Mouse (Mus musculus) intestine, embryonic 15.5 days (tissue): ENCODE results near the gene Slc7a1. TPM values are rescaled to one million over a fixed set of nuclear protein-coding genes. Genes with fewer than 3 reads are reported as not detected.

ENCODE experiments used
- ATAC-seq: fragments of 200-750 bp; cut with Nextera tagmentation; 2 replicates; pipeline ENCODE4 v1.8.0; 2017; ENCODE audit warnings: moderate TSS enrichment, moderate library complexity
- H3K27ac ChIP-seq: fragments of 300-500 bp; sonication (generic); 2 replicates; pipeline ENCODE4 v1.5.1; 2015; ENCODE audit warnings: mild to moderate bottlenecking, inconsistent platforms
- H3K27me3 ChIP-seq: fragments of 300-500 bp; sonication (generic); replicated peaks from 2 replicates; pipeline ENCODE4 v1.6.1; 2015; ENCODE audit warnings: inconsistent platforms
- H3K36me3 ChIP-seq: fragments of 300-500 bp; sonication (generic); 2 replicates; pipeline ENCODE4 v1.6.1; 2015; ENCODE audit warnings: inconsistent platforms
- H3K4me1 ChIP-seq: fragments of 300-500 bp; sonication (generic); replicated peaks from 2 replicates; pipeline ENCODE4 v1.6.1; 2015; ENCODE audit warnings: inconsistent platforms
- H3K4me2 ChIP-seq: fragments of 300-500 bp; sonication (generic); replicated peaks from 2 replicates; pipeline ENCODE4 v1.6.1; 2015; ENCODE audit warnings: mild to moderate bottlenecking, inconsistent platforms
- H3K4me3 ChIP-seq: fragments of 300-500 bp; sonication (generic); replicated peaks from 2 replicates; pipeline ENCODE4 v1.5.1; 2015; ENCODE audit warnings: inconsistent platforms
- H3K9ac ChIP-seq: fragments of 300-500 bp; sonication (generic); 2 replicates; pipeline ENCODE4 v1.6.1; 2015; ENCODE audit warnings: inconsistent platforms
- H3K9me3 ChIP-seq: fragments of 300-500 bp; sonication (generic); 2 replicates; pipeline ENCODE4 v1.6.1; 2016; ENCODE audit warnings: inconsistent platforms
- WGBS: fragments of 180-500 bp; shearing (Covaris S2); methylation state at CpG from one replicate; pipeline ENCODE4 v1.1.7; 2015; 5-methylcytosine and 5-hydroxymethylcytosine counted together
- polyA plus RNA-seq: library from polyadenylated mRNA; unstranded; fragments of >200 nt; fragmentation: Nextera tagmentation; extraction: Ambion mirVana; gene quantifications from 2 replicates; pipeline ENCODE4 v1.2.1, GENCODE M21; 2015

Gene Slc7a1
- polyA plus RNA-seq, 1 experiment from 2014 or later: 28.8 TPM

DNA sequence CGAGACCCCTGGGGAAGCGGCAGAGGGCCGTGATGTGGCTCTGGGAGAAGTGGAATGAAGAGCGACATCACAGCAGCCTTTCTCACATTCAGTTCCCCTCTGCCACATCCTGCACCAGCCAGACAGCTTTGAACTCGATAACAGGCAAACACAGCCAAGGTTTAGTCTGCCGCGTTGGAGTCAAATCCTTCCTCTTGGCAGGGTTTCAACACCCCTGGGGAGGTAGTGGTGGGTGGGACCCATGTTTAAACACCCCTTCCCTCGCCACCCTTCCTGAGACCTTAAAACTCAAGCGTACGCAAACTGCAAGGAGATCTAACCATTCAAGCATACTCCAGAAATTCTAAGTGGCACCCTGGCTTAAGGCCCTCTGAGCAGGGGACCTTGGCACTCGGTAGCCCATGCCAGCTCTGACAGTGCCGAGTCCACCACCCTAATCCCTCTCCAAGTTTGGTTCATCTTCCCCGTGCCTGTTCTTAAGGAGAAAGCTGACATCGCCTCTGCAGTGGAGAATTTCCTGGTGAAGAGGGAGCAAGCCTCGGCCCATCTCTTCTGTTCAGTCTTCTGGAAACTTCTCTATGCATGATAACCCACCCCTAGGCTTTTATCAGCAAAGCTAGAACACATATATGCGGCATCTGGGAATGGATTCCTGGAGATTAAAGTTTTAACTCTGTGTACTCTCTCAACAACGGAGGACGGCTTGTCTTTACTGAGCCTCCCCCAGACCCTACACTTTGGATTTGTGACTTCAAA, 11.3 kb downstream of the Slc7a1 start:
- H3K9me3 ChIP-seq: no peaks in the 10 kb centered on the region
- 84% methylated on average over 18 of the region's 18 CpGs for WGBS
- no peak overlapping the region for H3K9ac ChIP-seq
- H3K4me2 ChIP-seq: no peak overlapping the region
- H3K4me3 ChIP-seq: no peak overlapping the region
- H3K27me3 ChIP-seq: no peaks in the 10 kb centered on the region
- no peak for ATAC-seq
- H3K36me3 ChIP-seq: no peaks in the 10 kb centered on the region
- no peak overlapping the region for H3K27ac ChIP-seq
- no peaks in the 10 kb centered on the region for H3K4me1 ChIP-seq

GRCm38 (mm10) chr5:148387820-148388219, 11.9 kb downstream of the Slc7a1 start:
- no peak overlapping the region for H3K4me3 ChIP-seq
- no peaks in the 10 kb centered on the region for H3K36me3 ChIP-seq
- no peak overlapping the region for H3K27ac ChIP-seq
- no peak overlapping the region for H3K9ac ChIP-seq
- H3K27me3 ChIP-seq: no peaks in the 10 kb centered on the region
- H3K4me2 ChIP-seq: no peak overlapping the region
- 95% methylated on average over 2 of the region's 2 CpGs for WGBS
- H3K4me1 ChIP-seq: no peaks in the 10 kb centered on the region
- no peak for ATAC-seq
- H3K9me3 ChIP-seq: no peaks in the 10 kb centered on the region

DNA sequence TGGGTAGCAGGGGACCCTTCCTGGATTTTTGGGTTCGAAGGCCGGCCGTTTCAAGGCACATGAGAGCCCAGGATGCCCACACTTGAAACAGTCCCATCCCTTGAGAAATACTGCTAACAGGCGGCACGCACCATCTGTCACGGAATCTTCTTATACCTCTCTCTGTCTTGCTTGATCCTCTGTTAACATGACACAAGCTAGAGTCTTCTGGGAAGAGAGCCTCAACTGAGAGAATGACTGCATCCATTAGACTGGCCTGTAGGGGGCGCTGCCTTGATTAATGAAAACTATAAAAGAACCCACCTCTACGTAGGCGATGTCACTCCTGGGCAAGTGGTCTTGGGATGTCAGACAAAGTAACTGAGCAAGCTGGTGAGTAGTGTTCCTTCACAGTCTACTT, 13.2 kb downstream of the Slc7a1 start:
- H3K4me2 ChIP-seq: no peak overlapping the region
- H3K36me3 ChIP-seq: no peaks in the 10 kb centered on the region
- no peak for ATAC-seq
- no peak overlapping the region for H3K27ac ChIP-seq
- 87% methylated on average over 9 of the region's 9 CpGs for WGBS
- no peak overlapping the region for H3K9ac ChIP-seq
- H3K27me3 ChIP-seq: no peaks in the 10 kb centered on the region
- no peak overlapping the region for H3K4me3 ChIP-seq
- no peaks in the 10 kb centered on the region for H3K9me3 ChIP-seq
- no peaks in the 10 kb centered on the region for H3K4me1 ChIP-seq

DNA sequence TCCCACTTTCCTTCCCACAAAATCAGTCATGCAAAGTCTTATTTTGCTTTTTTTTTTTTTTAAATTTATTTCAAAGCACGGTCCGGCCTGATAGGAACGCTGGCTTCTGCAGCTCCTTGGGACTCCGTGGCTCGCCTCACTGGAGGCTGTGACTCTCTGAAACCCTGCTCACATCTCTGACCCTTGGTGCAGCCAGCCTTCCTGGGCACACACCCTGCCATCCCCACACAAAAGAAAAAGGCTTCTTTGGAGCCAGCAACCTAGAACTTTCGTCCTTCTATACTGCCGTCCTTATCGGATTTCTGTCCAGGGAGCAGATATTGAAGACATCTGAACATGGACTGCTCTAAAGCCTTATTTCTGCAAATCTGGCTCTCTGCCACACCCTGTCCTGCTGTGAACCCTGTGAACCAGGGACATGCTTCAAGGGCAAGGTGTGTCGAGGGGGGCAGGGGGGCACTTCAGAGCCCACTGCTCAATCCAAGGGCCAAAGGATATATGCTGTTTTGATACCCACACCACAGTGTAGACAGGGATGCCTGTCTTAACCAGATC, 15.1 kb downstream of the Slc7a1 start:
- Histone ChIP-seq H3K27ac (no peak overlapping the region), H3K36me3 (no peaks in the 10 kb centered on the region), H3K9ac (no peak overlapping the region), H3K4me1 (no peaks in the 10 kb centered on the region), H3K9me3 (no peaks in the 10 kb centered on the region), H3K4me3 (no peak overlapping the region), H3K27me3 (no peaks in the 10 kb centered on the region), H3K4me2 (no peak overlapping the region)
- ATAC-seq: no peak
- WGBS: 82% methylated on average over 9 of the region's 9 CpGs

- H3K36me3 ChIP-seq: no peaks in the 10 kb centered on the region
- no peak overlapping the region for H3K4me2 ChIP-seq
- no peaks in the 10 kb centered on the region for H3K4me1 ChIP-seq
- no peak overlapping the region for H3K27ac ChIP-seq
- ATAC-seq: no peak
- H3K9ac ChIP-seq: no peak overlapping the region
- H3K27me3 ChIP-seq: no peaks in the 10 kb centered on the region
- WGBS: 72% methylated on average over 14 of the region's 14 CpGs
- no peak overlapping the region for H3K4me3 ChIP-seq
- no peaks in the 10 kb centered on the region for H3K9me3 ChIP-seq
These were observed 15.7 kb downstream of the Slc7a1 start for GRCm38 (mm10) chr5:148383841-148384500.

DNA sequence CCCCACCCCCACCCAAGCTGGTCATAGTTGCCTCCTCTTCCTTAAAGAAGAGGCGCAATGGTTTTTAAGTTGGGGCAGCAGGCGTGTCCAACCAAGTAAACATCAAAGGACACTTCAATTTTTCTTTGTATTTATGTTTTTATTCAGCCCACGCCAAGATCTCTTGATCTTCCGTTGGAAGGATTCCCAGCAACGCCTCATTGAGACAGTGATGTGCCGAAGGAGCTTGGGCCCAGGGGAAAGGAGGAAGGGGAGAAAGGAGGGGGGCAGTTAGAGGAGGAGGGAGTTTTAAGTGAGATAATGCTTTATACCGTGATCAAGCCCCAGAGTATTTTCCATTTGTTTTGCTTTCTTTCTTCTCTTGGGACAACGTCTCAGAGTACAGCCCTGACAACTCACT, 18.6 kb downstream of the Slc7a1 start:
- no peak overlapping the region for H3K27ac ChIP-seq
- H3K4me2 ChIP-seq: no peak overlapping the region
- H3K4me3 ChIP-seq: no peak overlapping the region
- peaks cover 4% of the 10 kb centered on the region; the same call in 1 of the 2 replicates for H3K36me3 ChIP-seq
- H3K9me3 ChIP-seq: no peaks in the 10 kb centered on the region
- ATAC-seq: no peak
- no peak overlapping the region for H3K9ac ChIP-seq
- H3K4me1 ChIP-seq: no peaks in the 10 kb centered on the region
- H3K27me3 ChIP-seq: no peaks in the 10 kb centered on the region
- 72% methylated on average over 8 of the region's 8 CpGs for WGBS

DNA sequence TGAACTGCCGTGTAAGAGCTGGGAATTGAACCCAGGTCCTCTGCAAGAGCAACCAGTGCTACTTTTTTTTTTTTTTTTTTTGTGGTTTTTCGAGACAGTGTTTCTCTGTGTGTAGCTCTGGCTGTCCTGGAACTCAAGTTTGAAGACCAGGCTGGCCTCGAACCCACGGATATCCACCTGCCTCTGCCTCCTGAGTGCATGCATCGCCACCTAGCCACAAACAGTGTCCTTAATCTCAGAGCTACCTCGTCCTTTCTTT, 19.5 kb downstream of the Slc7a1 start:
- Histone ChIP-seq H3K4me1 (no peaks in the 10 kb centered on the region), H3K4me2 (no peak overlapping the region), H3K27ac (no peak overlapping the region), H3K27me3 (no peaks in the 10 kb centered on the region), H3K36me3 (peaks cover 4% of the 10 kb centered on the region; the same call in 1 of the 2 replicates), H3K4me3 (no peak overlapping the region), H3K9ac (no peak overlapping the region), H3K9me3 (no peaks in the 10 kb centered on the region)
- ATAC-seq: no peak
- WGBS: 91% methylated on average over 6 of the region's 6 CpGs

DNA sequence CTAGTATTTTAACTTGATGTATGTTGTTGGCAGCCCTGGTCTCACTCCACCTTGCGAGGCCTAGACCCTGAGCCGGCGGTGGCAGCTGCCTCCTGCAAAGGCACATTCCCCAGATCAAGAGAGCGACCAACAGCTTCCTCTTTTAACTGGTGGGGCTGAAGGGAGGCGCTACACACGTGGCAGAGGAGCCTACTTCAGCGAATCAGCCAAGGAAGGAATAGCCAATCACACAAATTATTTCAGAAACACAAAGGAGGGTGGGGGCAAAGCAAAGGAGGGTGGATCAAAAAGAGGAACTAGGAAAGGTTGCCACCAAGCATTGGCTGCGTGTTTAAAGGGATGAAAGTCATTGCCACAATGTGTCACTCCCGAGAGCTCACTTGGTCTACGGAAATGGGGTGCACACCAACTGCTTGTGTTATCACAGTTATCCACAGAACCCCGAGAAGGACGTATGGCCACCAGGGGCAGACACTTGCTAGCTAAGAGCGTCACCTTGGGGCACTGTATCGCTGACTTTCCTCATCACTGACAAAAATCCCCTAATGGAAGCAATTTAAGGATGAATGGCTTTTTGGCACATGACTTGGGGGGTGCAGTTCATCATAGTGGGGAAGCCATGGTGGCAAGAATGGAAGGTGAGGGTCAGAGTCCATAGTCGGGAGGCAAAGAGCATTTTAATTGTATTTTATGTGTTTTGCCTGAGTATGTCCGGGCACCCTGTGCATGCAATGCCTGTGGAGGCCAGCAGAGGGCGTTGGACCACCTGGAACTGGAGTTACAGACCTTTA, 20.1 kb downstream of the Slc7a1 start:
- no peak overlapping the region for H3K9ac ChIP-seq
- WGBS: 83% methylated on average over 17 of the region's 17 CpGs
- H3K27ac ChIP-seq: no peak overlapping the region
- H3K36me3 ChIP-seq: peaks cover 4% of the 10 kb centered on the region; the same call in 1 of the 2 replicates
- H3K4me1 ChIP-seq: no peaks in the 10 kb centered on the region
- no peak overlapping the region for H3K4me2 ChIP-seq
- H3K27me3 ChIP-seq: no peaks in the 10 kb centered on the region
- H3K9me3 ChIP-seq: no peaks in the 10 kb centered on the region
- ATAC-seq: no peak
- no peak overlapping the region for H3K4me3 ChIP-seq

GRCm38 (mm10) chr5:148378707-148379106, 21.0 kb downstream of the Slc7a1 start:
- Histone ChIP-seq H3K4me3 (no peak overlapping the region), H3K36me3 (peaks cover 4% of the 10 kb centered on the region; the same call in 1 of the 2 replicates), H3K9ac (no peak overlapping the region), H3K4me1 (0 out of 2 replicates have a peak, but pooled peaks cover 2% of the 10 kb centered on the region), H3K27me3 (no peaks in the 10 kb centered on the region), H3K9me3 (no peaks in the 10 kb centered on the region), H3K27ac (no peak overlapping the region), H3K4me2 (no peak overlapping the region)
- no peak for ATAC-seq
- WGBS: 84% methylated on average over 3 of the region's 3 CpGs

DNA sequence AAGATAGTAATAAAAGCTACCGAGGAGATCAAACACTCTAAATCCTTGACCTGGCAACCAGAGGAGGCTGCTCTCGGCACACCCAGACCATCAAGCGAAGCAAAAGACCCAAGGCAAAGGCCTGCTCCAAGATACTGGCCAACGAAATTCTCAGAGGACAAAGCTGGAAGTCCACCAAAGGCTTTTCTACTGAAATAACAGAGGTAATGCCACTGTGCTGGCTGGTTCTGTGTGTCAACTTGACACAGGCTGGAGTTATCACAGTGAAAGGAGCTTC, 21.5 kb downstream of the Slc7a1 start:
- ATAC-seq: no peak
- WGBS: 88% methylated on average over 4 of the region's 4 CpGs
- no peak overlapping the region for H3K27ac ChIP-seq
- H3K9ac ChIP-seq: no peak overlapping the region
- no peaks in the 10 kb centered on the region for H3K9me3 ChIP-seq
- 0 out of 2 replicates have a peak, but pooled peaks cover 2% of the 10 kb centered on the region for H3K4me1 ChIP-seq
- H3K36me3 ChIP-seq: peaks cover 4% of the 10 kb centered on the region; the same call in 1 of the 2 replicates
- no peaks in the 10 kb centered on the region for H3K27me3 ChIP-seq
- H3K4me2 ChIP-seq: no peak overlapping the region
- H3K4me3 ChIP-seq: no peak overlapping the region

GRCm38 (mm10) chr5:148377439-148378231, 22.1 kb downstream of the Slc7a1 start:
- H3K27ac ChIP-seq: no peak overlapping the region
- 86% methylated on average over 17 of the region's 17 CpGs for WGBS
- H3K4me1 ChIP-seq: 0 out of 2 replicates have a peak, but pooled peaks cover 2% of the 10 kb centered on the region
- H3K4me3 ChIP-seq: no peak overlapping the region
- peaks cover 4% of the 10 kb centered on the region; the same call in 1 of the 2 replicates for H3K36me3 ChIP-seq
- no peaks in the 10 kb centered on the region for H3K27me3 ChIP-seq
- no peak overlapping the region for H3K4me2 ChIP-seq
- no peak overlapping the region for H3K9ac ChIP-seq
- ATAC-seq: no peak
- H3K9me3 ChIP-seq: no peaks in the 10 kb centered on the region

DNA sequence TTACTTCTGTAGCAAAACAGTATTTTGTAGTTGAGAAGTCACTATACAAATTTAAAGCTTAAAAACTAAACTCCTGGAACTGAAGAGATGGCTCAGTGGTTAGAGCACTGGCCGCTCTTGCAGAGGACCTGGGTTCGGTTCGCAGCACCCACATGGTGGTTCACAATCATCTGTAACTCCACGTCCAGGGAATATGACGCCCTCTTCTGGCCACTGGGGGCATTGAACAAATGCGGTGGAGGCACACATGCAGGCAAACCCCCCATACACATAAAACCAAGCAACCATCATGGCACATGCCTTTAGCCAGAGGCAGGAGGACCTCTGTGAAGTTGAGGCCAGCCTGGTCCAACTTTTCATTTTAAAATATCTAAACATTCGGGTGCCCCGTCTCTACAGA, 23.3 kb downstream of the Slc7a1 start:
- Histone ChIP-seq H3K27ac (no peak overlapping the region), H3K9me3 (no peaks in the 10 kb centered on the region), H3K4me1 (0 out of 2 replicates have a peak, but pooled peaks cover 2% of the 10 kb centered on the region), H3K36me3 (peaks cover 4% of the 10 kb centered on the region; the same call in 1 of the 2 replicates), H3K4me3 (no peak overlapping the region), H3K9ac (no peak overlapping the region), H3K27me3 (no peaks in the 10 kb centered on the region), H3K4me2 (no peak overlapping the region)
- WGBS: 90% methylated on average over 8 of the region's 8 CpGs
- ATAC-seq: no peak
